Mouse (Mus musculus) v-Abl transformed pro-B cells (cell line): ENCODE data around the gene Gas7.

ENCODE experiments used
- in situ Hi-C, 2 experiments: fragments of 400-800 bp; cut with MboI; formaldehyde crosslinking; loops; one replicate each; pipeline ENCODE4 v1.15.1; 2025; ENCODE audit not compliant: unreplicated experiment in 2 of 2

Gas7 gene

GRCm38 (mm10) chr11:67482217-67482760, 27.1 kb downstream of the Gas7 start:
- in situ Hi-C loops, result no loop called here

DNA sequence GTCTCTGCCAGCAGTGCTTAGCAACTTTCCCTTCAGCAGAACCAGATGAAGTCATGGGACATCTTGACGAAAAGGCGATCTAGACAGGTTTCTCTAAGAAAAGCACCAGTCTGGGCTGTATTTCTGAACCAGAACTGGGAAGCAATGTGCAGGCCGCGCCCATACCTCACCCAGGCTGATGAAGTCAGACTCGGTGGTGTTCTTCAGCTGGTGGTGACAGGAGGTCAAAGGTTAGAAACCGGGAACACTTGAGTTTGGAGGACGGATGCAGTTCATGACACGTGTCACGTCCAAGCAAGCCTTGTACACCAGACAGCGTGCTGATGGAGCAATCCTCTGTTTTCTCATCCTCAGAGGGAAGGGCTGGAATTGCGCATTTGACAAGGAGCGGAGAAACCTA, 32.9 kb downstream of the Gas7 start:
- in situ Hi-C loops, result no loop called here

DNA sequence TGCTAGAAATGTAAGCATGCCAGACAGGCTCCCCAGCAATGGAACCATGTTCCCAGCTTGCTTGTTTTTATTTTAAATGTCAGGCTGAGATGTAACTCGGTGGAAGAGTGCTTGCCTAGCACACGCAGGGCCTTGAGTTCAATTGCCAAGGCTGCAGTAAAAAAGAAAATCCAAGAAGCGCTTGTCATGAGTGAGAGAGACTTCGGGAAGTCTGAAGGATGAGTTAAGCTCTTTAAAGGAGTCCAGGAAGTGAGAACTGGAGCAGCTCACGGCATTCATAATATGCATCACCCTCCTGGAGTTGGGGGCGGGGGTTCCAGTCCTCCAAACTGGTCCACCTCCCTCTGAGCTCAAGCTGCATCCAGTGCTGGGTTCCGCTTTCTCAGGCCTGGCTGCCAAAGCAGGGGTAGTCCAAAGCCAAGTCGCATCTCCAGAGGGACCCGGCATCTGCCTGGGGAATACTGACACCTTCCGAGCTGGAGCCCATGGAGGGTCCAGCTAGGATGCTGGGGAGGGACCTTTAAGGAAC, 34.5 kb downstream of the Gas7 start:
- in situ Hi-C loops, result no loop called here

- in situ Hi-C loops, result no loop called here
Measured at GRCm38 (mm10) chr11:67496796-67497195, 41.6 kb downstream of the Gas7 start.

- in situ Hi-C loops, result no loop called here
Measured at GRCm38 (mm10) chr11:67500115-67500514, 44.9 kb downstream of the Gas7 start.

DNA sequence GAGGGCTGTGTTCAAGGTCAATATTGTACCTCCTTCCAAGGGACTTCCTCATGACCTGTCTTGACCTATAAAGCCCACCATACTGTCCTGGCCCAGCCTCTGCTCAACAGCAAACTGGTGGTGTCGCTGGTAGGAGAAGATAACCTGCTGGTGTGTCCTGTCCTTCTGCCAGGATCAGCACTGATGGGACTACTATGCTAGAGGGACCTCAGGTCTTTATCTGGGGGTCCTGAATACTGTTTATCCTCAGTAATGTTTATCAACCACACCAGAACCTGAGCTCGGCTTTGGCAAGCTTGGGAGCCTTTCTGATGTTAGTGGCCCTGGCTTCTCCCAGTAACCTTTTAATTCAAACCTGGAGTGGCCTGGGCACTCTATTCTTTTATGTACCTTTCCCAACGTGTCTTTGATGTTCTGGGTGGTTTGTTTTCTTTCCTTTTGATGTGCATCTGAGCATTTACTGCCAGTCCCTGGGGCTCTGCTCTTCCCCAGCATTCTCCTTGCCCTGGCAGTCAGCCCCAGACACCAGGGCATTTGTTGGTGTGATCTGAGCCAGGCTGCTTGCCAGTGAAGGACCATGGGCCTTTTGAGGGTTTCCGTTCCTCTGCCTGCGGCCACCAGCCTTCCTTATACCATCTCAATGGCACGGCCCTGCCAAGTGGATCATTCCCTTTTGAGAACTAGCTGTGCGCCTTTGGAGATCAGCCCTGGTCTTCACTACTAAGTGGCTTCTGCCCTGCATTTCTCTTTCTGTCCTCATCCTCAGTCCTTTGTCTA, 46.4 kb downstream of the Gas7 start:
- in situ Hi-C loops, result no loop called here

DNA sequence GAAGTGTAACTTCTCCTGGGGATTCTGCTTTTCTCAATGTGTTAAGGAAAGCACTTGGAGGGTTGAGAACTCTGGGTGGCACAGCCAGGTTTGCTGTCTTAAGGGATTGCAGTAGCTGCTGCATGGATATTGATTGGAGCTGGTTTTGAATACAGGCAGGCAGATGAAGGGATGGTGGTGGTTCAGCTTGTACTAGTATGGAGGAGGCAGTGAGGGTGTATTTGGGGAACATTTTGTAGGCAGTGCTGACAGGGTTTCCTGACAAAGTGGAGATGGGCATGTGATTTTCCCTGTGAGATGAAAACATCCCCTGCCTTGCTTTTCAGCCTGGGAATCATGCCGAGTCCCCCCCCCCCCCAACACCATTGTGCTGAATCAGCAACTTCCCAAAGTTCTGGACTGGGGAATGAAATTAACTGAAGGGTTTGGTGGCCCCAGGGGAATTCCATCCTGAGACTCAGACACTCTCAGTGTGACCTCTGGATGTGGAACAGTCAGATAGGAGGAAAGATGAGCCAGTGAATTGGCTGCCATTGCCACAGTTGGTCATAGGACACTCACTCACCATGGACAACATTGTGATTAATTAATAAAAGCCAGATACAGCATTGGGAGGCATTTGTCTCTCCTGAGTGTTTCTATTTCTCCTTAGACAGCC, 54.1 kb downstream of the Gas7 start:
- in situ Hi-C loops, result no loop called here

- in situ Hi-C loops, result no loop called here
Measured at GRCm38 (mm10) chr11:67510831-67511230, 55.6 kb downstream of the Gas7 start.

DNA sequence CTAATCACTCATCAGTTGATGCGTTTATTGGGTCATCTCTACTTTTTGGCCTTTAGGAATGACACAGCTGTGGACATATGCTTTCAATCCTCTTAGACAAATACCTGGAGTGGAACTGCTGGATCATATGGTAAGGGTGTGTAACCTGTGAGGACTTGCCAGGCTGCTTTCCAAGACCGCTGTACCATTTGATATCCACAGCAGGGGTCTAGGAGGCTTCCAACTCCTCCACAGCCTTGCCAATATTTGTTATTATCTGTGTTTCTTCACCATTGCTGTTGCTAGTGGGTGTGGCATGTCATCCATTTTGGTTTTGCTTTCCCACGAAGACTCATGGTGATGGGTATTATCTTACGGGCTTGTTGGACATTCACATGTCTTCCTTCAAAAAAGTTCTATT, 57.8 kb downstream of the Gas7 start:
- in situ Hi-C loops, result no loop called here

DNA sequence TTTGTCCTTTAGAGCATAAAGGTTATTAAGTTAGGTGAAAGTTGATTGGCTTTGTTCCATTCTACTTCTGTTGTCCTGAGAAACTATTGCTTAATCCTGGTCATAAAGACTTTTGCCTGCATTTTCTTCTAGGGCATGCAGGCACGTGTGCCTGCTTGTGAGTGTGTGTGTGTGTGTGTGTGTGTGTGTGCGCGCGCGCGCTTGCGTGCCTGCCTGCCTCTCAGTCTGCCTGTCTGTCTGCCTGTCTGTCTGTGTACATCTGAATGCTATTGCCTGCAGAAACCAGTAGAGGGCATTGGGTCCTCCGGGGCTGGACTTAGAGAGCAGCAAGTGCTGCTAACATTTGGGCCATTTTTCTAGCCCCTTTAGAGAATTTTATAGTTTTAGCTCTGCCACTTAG, 59.2 kb downstream of the Gas7 start:
- in situ Hi-C loops, result no loop called here

DNA sequence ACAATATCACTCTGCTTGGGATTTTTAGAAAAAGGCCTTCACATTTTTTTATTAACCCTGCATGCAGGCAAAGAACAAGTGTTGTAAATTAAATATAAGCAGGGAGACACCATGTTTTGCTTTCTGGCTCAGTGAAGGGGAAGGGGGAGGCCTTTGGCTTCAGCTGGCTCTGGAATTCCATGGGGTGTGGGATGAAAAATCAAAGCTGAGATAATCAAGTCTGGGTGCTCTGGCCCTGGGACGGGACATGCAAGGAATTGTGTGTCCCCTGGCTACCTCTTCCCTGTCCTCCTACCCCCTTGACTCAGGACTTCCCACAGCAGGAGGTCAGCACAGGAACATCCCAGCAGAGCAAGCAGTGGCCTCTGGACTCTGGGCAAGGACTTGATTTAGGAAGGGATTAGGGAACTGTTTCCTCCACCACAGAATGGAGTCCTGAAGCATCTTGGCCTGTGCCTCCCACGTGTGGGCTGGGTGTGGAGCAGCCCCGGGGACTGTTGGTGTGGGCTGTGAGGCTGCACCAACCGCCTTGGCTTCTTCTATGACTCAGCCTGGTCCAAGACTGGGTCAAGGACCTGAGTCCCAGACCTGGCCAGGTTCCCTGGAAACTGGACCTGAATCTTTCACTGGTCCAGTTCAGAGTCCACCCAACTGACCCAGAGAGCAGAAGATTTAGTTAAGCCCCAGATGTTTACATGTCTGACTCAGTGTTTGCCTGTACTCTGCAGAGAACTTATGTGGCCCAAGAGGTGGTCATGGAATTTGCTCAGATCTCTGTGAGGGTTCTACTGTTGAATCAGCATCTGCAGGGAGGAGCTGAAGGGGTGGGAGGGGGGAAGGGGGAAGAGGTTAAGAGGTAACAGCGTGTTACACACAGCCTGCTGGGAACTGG, 60.0 kb downstream of the Gas7 start:
- in situ Hi-C loops, result no loop called here

DNA sequence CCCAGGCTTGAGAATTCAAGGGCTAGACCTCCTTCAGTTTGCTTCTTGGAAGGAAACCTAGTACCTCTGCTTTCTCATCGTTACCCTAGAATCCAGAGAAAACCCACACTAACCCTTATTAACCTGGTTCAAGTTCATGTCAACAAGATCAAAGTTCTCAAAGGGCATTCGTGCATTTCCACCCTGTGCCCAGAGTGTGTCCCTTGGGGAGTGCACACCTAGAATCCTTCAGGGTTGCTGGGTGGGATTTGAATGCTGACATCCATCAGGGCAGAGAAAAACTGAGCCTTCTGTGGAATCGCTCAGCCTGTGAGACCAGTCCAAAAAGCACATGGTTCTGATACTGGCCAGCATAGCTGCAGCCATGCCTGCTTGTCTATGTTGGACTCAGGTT, 60.7 kb downstream of the Gas7 start:
- in situ Hi-C loops, result no loop called here

GRCm38 (mm10) chr11:67517748-67518147, 62.5 kb downstream of the Gas7 start:
- in situ Hi-C loops, result no loop called here

DNA sequence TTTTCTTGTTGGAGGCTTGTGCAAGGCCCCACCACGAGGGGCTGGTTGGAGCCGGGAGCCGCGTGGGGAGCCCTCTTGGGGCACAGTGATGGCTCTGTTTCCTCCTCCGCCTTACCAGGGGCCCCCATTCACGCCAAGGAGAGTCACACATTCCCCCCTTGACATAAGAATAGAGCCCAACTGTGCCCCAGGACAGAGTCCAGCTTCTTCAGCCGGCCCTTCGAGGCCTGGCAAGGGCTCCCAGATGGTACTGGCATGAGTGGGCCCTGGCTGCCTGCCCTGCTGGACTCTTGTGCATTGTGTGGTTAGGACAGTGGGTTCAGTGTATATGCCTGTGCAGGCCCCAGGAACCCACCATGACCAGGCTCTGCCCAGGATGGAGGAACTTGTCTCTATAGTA, 63.7 kb downstream of the Gas7 start:
- in situ Hi-C loops, result no loop called here

DNA sequence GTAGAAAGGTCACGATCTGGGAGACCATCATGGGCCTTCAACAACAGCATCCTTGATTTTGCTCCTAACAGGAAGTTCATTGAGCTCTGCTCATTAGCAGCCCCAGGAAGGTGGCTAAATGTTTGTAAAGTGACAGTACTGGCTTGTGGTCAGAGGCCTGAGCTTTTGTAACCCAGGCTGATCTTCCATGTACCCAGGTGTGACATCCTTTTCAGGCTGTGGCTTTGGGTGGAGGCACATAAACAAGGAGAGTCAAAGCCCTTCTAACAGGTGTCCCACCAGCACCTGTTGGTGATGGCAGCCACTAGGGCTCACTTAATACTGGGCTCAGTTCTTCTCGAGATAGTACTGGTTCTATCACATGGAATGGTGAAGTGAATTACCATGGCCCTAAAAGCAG, 67.4 kb downstream of the Gas7 start:
- in situ Hi-C loops, result no loop called here

DNA sequence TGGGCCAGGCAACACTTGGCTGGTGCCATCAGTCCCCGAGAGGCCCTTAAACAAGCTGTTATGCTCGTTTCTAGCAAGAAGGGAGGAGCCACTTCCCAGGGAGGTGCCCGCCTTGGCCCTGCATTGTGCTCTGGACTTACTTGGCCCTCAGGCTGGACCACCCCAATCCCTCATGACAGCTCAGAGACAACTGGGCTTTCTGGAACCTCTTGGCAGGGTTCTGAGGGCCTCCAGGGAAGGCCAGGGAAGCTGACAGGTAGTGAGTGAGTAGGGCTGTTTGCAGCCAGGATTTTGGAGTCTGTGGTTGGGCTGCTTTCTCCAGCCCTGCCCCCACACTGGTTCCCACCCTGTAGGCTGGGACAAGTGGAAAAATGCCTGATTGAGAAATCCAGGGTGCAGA, 68.6 kb downstream of the Gas7 start:
- in situ Hi-C loops, result no loop called here

DNA sequence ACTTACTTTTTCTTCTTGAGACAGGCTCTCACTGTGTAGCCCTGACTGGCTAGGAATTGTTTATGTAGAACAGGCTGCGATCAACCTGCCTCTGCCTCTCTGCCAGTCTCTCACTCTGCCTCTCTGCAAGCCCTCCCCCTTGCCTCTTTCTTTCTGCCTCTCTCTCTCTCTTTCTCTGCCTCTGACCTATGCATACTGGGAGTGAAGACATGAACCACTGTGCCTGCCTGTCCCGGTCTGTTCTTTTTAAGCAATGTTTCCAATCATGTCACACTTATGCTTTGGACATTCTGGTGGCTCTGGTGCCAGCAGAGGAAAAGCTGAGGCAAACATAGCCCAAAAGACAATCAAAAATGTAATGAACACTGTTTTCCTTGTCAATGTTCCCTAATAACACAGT, 69.5 kb downstream of the Gas7 start:
- in situ Hi-C loops, result no loop called here

DNA sequence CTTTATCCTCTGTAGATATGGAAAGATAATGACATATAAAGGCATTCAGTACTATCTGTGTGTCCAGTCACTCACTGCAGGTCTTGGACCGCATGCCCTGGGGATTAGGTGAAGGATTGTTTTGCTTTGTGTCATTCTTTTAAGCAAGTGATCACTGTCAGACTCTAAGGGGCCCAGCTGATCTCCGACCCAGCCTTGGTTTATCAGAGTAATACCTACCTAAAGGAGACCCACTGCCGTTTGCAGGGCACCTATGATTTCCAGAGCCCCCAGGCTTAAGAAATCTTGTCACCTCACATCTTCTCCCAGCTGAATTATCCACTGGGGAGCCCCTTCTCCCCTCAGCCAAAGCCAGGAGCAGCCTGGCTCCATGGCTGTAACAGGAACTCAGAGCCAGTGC, 70.6 kb downstream of the Gas7 start:
- in situ Hi-C loops, result no loop called here

GRCm38 (mm10) chr11:67526621-67527545, 71.6 kb downstream of the Gas7 start:
- in situ Hi-C loops, result no loop called here

DNA sequence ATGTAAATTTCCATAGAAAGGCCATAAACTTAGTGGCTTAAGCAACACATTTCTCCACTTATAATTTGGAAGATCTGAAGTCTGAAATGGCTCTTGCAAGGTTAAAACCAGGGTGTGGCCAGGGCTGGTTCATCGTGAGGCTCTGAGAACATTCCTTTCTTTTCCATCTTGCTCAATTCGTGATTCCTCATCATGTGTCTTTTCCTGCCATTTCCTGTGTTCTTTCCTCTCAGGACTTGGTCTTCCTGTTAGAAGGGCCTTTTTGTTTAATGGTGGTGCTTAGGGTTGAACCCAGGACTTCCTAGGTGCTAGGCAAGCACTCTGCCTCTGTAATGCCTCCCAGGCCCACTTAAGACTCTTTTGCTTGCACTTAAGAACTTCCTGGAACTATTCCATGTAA, 76.0 kb downstream of the Gas7 start:
- in situ Hi-C loops, result loop anchor here (5.0 to 10.0 kb wide), 2 partner anchors 106 to 116 kb away; no protein-coding TSS in a partner anchor
